Mouse (Mus musculus) CH12.LX (cell line): ENCODE data around the gene Gm12216.

Source experiments
- CTCF ChIP-seq, 2 experiments: IDR thresholded peaks in 1 of 2; conservative IDR thresholded peaks in 1 of 2; 2 replicates each; pipeline ENCODE4 v1.5.1; 2011 to 2012; ENCODE audit warnings: low read depth in 2 of 2, low read length in 2 of 2, improper control_type of control experiment in 1 of 2, inconsistent platforms in 1 of 2, mild to moderate bottlenecking in 1 of 2, moderate library complexity in 1 of 2
- EP300 ChIP-seq: IDR thresholded peaks from 2 replicates; pipeline ENCODE4 v1.6.1; 2011; ENCODE audit warnings: low read length, improper control_type of control experiment
- NELFE ChIP-seq: IDR thresholded peaks from 2 replicates; pipeline ENCODE4 v1.6.1; 2011; ENCODE audit warnings: low read depth, low read length, improper control_type of control experiment
- POLR2A ChIP-seq: IDR thresholded peaks from 2 replicates; pipeline ENCODE4 v1.6.1; 2011; ENCODE audit warnings: low read depth, mild to moderate bottlenecking, improper control_type of control experiment, low read length
- POLR2AphosphoS2 ChIP-seq: IDR thresholded peaks from 2 replicates; pipeline ENCODE4 v1.6.1; 2011; ENCODE audit warnings: low read depth, low read length, improper control_type of control experiment
- SIN3A ChIP-seq: IDR thresholded peaks from 2 replicates; pipeline ENCODE4 v1.6.1; 2012; ENCODE audit warnings: low read length, improper control_type of control experiment, inconsistent platforms

DNA sequence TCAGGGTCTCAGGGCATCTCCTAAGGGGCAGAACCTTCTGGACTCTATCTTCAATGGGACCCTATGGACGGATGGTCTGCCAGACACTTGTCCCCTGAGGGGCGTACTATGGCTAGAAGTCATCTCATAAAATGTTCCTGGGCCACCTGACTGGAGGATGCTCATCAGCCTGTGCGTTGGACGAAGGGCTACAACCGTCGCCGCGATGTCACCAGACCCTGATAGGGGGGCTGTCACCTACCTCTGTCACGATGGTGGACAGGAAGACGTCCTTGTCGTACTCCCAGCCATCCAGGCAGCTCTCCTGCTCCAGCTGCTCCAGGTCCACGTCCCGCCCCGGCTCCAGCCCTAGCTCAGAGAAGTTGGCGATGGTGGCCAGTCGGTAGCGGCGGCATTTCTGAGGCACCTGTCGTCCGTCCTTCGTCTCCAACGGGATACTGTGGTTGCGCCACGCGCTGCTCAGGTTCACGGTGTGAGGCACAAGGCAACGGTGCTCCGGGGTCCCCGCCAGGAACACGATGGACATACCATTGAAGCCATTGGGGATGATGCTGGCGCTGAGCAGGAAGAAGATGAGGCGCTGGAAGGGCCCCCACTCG, 31.9 kb upstream of the Gm12216 start:
- TF ChIP-seq SIN3A = no peak
- no peak for TF ChIP-seq EP300
- no peak for TF ChIP-seq POLR2AphosphoS2
- no peak for TF ChIP-seq POLR2A
- no peak for TF ChIP-seq CTCF (conservative IDR thresholded peaks at IDR 0.05 in 1 of 2, IDR thresholded peaks at IDR 0.05 in 1 of 2; ENCODE audit: low read depth in 2 of 2, low read length in 2 of 2)
- TF ChIP-seq NELFE = no peak
